Mouse (Mus musculus) lung, postnatal 0 days (tissue): ENCODE measurements at regions not wholly inside any gene's neighbourhood (a gene's known extent, or its start where the extent isn't known, plus 50 kb on each side); places are given as distances from the start of the nearest gene placed in this dataset.

Source experiments
- ATAC-seq: fragments of 200-750 bp; cut with Nextera tagmentation; 2 replicates; pipeline ENCODE4 v1.8.0; 2017; ENCODE audit warnings: moderate library complexity
- DNase-seq: peaks from one replicate; pipeline ENCODE4 v3.0.0-alpha.2; 2016; ENCODE audit warnings: low spot score
- H3K27ac ChIP-seq: fragments of 300-500 bp; sonication (generic); 2 replicates; pipeline ENCODE4 v1.5.1; 2014; ENCODE audit warnings: antibody characterized with exemption, mild to moderate bottlenecking, low read length, mixed read lengths
- H3K27me3 ChIP-seq: fragments of 300-500 bp; sonication (generic); replicated peaks from 2 replicates; pipeline ENCODE4 v1.6.1; 2014; ENCODE audit warnings: low read length, mixed read lengths; ENCODE audit not compliant: insufficient read depth
- H3K36me3 ChIP-seq: fragments of 300-500 bp; sonication (generic); 2 replicates; pipeline ENCODE4 v1.6.1; 2014; ENCODE audit warnings: low read length, mixed read lengths; ENCODE audit not compliant: insufficient read depth
- H3K4me1 ChIP-seq: fragments of 300-500 bp; sonication (generic); 2 replicates; pipeline ENCODE4 v1.6.1; 2014; ENCODE audit warnings: antibody characterized with exemption, low read depth, low read length, mixed read lengths; ENCODE audit not compliant: insufficient read depth
- H3K4me2 ChIP-seq: fragments of 300-500 bp; sonication (generic); replicated peaks from 2 replicates; pipeline ENCODE4 v1.6.1; 2014; ENCODE audit warnings: low read depth, mild to moderate bottlenecking, low read length, moderate library complexity, mixed read lengths
- H3K4me3 ChIP-seq: fragments of 300-500 bp; sonication (generic); 2 replicates; pipeline ENCODE4 v1.5.1; 2014; ENCODE audit warnings: low read depth, low read length
- H3K9ac ChIP-seq: fragments of 300-500 bp; sonication (generic); replicated peaks from 2 replicates; pipeline ENCODE4 v1.6.1; 2014; ENCODE audit warnings: low read depth, mild to moderate bottlenecking
- H3K9me3 ChIP-seq: fragments of 300-500 bp; sonication (generic); 2 replicates; pipeline ENCODE4 v1.6.1; 2016; ENCODE audit warnings: low read length, mixed read lengths
- CTCF ChIP-seq: IDR thresholded peaks from 2 replicates; pipeline ENCODE4 v1.5.1; 2016; ENCODE audit warnings: antibody characterized with exemption, mild to moderate bottlenecking
- EP300 ChIP-seq: IDR thresholded peaks from 2 replicates; pipeline ENCODE4 v1.6.1; 2016; ENCODE audit warnings: antibody characterized with exemption, mild to moderate bottlenecking, control low read depth
- WGBS: fragments of 180-500 bp; shearing (Covaris S2); extraction: QIAGEN DNeasy Blood & Tissue Kit; methylation state at CpG from one replicate; pipeline ENCODE4 v1.1.7; 2014; 5-methylcytosine and 5-hydroxymethylcytosine counted together

- ATAC-seq (no peak), DNase-seq (no peak)
- H3K27ac ChIP-seq: no peak overlapping the region
- H3K27me3 ChIP-seq: no peaks in the 10 kb centered on the region
- H3K36me3 ChIP-seq: no peaks in the 10 kb centered on the region
- H3K4me2 ChIP-seq: no peak overlapping the region
- no peak overlapping the region for H3K4me3 ChIP-seq
- no peaks in the 10 kb centered on the region for H3K9me3 ChIP-seq
- no peaks in the 10 kb centered on the region for H3K4me1 ChIP-seq
- H3K9ac ChIP-seq: no peak overlapping the region
- no peak for TF ChIP-seq CTCF
- no peak for TF ChIP-seq EP300
Observed at GRCm38 (mm10) chr4:26273754-26274153, 72.9 kb downstream of the Manea start.

- Histone ChIP-seq H3K9ac (no peak overlapping the region), H3K9me3 (no peaks in the 10 kb centered on the region), H3K27me3 (no peaks in the 10 kb centered on the region), H3K4me2 (no peak overlapping the region), H3K36me3 (no peaks in the 10 kb centered on the region), H3K27ac (no peak overlapping the region), H3K4me1 (no peaks in the 10 kb centered on the region), H3K4me3 (no peak overlapping the region)
- DNase-seq (no peak), ATAC-seq (no peak)
- 67% methylated on average over 1 of the region's 1 CpGs for WGBS
- TF ChIP-seq CTCF (no peak), EP300 (no peak)
Observed at GRCm38 (mm10) chr4:26259230-26260029, 87.3 kb downstream of the Manea start.

GRCm38 (mm10) chr4:26255889-26256288, 90.8 kb downstream of the Manea start:
- H3K9me3 ChIP-seq: no peaks in the 10 kb centered on the region
- ATAC-seq (no peak), DNase-seq (no peak)
- no peak overlapping the region for H3K4me2 ChIP-seq
- H3K9ac ChIP-seq: no peak overlapping the region
- no peak for TF ChIP-seq CTCF
- H3K4me1 ChIP-seq: no peaks in the 10 kb centered on the region
- H3K36me3 ChIP-seq: no peaks in the 10 kb centered on the region
- no peak overlapping the region for H3K27ac ChIP-seq
- 67% methylated on average over 3 of the region's 3 CpGs for WGBS
- H3K4me3 ChIP-seq: no peak overlapping the region
- no peaks in the 10 kb centered on the region for H3K27me3 ChIP-seq

GRCm38 (mm10) chr4:26247925-26248856, 98.5 kb downstream of the Manea start:
- Histone ChIP-seq H3K4me2 (no peak overlapping the region), H3K9ac (no peak overlapping the region), H3K27me3 (no peaks in the 10 kb centered on the region), H3K4me3 (no peak overlapping the region), H3K36me3 (no peaks in the 10 kb centered on the region), H3K27ac (no peak overlapping the region), H3K9me3 (no peaks in the 10 kb centered on the region), H3K4me1 (no peaks in the 10 kb centered on the region)
- peak; percentile 67 for DNase-seq
- no peak for TF ChIP-seq EP300
- TF ChIP-seq CTCF: peak; percentile 82
- WGBS: 65% methylated on average over 13 of the region's 13 CpGs
- peak; percentile 55; the same call in 1 of the 2 replicates for ATAC-seq

GRCm38 (mm10) chr4:26223267-26223666, 123.4 kb downstream of the Manea start:
- TF ChIP-seq CTCF (no peak), EP300 (no peak)
- ATAC-seq: no peak
- no peaks in the 10 kb centered on the region for H3K9me3 ChIP-seq

More at GRCm38 (mm10) chr4:26223267-26223666, 123.4 kb downstream of the Manea start:
- no peak overlapping the region for H3K4me2 ChIP-seq
- H3K4me1 ChIP-seq: no peaks in the 10 kb centered on the region
- H3K9ac ChIP-seq: no peak overlapping the region
- H3K36me3 ChIP-seq: no peaks in the 10 kb centered on the region
- no peak overlapping the region for H3K4me3 ChIP-seq
- no peaks in the 10 kb centered on the region for H3K27me3 ChIP-seq
- WGBS: 71% methylated on average over 1 of the region's 1 CpGs
- no peak overlapping the region for H3K27ac ChIP-seq
- DNase-seq: no peak
